Mouse (Mus musculus) Muller cell, postnatal 12 days (primary cell): ENCODE measurements around the gene Wnt4.

ENCODE experiments used
- DNase-seq: peaks from one replicate; pipeline ENCODE4 v3.0.0-alpha.2; 2015; ENCODE audit errors: inconsistent ontology term

The Wnt4 gene

DNA sequence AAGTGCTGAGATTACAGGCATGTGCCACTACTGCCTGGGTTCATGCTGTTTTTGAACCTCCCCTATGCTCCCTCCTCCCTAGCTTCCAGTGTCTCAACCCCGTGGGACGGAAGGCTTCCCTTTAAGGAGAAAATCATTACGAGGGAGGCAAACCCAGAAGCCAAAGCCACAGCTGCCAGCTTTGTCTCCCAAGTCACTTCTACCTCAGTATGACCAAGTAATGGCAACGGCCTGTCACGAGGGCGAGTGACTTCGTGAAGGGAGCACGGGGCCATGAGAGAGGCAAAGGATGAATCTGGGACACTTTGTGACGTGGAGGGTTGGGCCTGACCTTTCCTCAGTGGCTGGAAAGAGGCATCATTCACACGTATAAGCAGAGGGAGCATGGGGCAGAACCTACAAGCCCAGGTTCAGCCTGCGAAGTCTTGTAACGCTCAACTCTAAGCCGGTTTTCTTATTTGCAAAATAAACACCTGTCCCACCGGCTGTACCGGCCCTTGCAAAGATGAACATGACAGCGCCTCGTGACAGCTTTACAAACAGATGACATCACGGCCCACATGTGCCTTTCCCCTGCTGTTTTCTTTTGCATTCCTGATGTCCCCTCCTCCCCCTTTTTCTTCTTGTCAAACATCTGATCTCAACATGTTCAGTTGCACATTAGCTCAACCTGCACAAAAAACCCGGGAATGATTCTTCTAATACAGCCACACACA is 29.9 kb downstream of the Wnt4 start:
- no peak for DNase-seq

DNA sequence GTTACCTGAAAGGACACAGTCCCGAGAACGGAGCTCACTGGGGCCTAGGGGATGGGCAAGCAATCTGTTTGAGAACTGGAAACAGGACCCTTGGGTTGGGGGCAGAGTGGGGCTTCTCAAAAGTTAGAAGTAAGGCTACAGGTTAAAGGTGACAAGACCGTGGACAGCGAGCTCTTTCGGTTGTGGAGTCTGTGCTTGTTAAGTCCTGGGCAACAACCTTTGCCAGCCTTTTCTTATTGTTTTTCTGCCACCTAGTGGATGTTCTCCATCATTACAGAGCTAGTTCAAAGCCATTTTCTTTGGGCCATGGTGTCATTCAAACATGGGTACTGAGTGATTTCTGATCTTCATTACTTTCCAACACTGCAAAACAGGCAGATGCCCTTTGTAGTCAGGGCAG is 31.1 kb downstream of the Wnt4 start:
- peak; percentile 52 for DNase-seq

DNA sequence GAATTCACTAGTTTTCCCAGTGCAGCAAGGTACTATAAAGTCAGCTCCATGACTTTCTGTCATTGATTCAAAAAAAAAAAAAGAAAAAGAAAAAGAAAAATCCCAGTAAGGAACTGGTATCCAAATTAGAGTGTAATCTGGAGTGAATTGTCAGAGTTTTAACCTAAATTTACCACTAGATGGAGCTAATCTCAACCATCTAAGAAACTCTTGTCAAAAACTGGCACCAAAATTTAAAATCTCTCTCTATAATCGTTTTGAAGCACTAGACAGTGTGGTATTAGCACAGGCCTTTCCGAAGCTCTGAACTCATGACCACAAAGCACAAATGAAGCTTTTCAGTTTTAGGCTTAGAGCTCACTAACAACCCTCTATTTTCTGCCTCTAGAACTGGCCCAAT is 36.2 kb downstream of the Wnt4 start:
- peak; percentile 47 for DNase-seq

DNA sequence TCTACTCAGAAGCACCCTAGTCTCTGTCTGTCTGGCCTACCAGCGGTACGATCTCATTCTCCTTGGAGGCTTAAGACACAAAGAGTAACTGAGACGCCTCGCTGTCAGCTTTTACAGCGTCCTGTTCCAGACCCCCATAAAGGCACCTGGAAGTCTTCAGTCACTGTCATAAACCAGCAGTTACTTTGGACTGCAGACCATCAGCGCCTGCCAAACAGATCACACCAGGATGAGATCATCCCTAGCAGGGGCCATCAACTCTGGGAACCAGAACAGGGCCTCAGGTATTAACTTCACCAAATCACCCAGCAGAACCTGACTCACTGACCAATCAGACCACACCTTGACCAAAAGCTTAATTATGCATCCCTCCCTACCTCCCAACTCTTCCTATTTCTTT is 37.3 kb downstream of the Wnt4 start:
- no peak for DNase-seq

DNA sequence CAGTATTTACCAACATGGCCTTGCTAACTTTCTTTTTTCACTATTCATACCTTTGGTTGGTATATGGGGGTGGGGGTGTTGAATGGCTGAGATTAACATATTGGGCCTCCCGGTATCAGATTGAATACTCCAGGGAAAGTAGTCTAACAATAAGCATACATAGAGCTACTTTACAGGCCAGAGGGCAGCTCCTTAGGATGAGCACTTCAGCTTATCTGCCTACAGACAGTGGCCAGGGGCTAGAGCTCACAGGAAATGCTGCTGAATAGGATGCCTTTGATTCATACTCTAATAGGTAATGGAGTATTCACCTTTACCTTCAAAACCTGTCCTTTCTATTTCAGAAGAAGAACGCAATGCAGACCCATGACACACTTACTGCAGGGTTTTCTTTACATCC is 37.8 kb downstream of the Wnt4 start:
- no peak for DNase-seq

DNA sequence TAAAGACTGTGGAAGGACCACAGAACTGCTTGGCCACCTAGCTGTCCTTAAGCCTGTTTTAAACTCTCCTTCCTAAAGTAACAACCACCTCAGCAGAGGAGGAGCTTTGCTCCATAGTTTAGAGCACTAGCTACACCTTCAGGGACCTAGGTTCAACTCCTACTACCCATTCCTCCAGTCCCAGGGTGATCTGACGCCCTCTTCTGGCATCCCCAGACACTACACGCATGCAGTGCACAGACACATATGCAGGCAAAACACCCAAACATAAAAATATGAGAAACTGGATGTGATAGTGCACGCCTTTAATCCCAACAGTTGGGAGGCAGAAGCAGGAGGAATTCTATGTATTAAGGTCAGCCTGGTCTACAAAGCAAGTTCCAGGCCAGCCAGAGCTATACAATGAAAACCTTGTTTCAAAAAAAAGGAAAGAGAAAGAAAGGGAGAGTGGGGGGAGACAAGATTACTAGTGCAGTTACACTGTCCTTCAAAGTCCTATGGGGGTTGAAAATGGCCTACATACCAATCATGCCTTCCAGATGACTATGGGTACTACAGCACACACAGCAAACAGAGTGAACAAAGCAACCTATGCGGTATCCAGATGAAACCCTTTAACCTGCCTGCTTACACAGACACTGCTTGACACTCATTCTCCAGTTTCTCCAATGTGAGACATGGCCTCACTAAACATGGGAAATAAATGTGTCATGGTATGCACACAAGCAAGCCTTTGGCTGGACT is 38.9 kb downstream of the Wnt4 start:
- DNase-seq: peak; percentile 86

DNA sequence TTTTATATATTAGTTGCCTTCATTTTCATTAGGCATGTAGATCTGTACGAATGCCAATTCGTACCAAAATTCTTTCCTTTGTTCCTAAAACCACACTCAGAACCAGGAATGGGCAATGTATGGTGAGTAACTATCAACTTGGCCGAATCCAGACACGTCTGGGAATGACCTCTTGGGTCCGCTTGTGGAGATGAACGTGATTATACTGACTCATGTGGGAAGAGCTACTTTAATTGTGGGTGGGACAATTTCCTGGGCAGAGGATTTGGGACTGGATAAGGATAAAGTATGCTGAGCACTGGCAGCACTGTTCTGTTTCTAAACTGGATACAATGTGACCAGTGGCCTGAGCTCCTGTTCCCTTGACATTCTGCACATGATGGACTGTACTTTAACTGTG is 47.6 kb downstream of the Wnt4 start:
- peak; percentile 66 for DNase-seq

DNA sequence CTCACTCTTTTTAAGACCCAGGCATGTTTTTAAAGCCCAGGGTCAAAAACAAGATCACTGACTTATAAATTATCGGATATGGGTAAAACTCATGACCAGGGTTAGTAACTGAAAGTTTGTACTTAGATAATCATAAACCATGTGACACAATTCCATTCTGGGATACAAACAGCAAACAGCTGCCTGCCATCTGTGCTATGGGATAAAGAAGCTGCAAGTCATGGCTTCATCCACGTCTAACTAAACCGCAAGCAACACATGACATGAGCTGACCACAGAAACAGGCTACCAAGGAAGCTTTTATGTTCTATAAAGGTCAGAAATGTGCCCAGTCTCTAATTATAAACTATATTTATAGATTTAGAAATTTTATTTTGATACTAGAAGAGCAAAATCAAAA is 49.2 kb downstream of the Wnt4 start:
- DNase-seq: no peak

DNA sequence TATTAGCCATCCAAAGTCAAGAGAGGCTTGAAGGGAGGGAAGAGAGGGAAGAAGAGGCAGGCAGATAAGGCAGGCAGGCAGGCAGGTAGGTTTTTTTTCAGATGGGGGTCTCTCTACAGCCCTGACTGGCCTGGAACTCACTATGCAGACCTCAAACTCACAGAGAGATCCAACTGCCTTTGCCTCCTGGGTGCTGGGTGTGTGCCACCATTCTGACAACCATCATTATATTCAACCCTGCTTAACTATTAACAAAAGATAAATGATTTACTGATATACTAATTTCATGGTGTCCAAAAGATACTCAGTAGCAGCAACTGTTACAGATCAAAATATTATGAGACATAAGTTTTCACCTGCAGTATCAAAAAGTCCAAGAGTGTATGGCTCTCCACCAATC is 54.8 kb downstream of the Wnt4 start:
- DNase-seq: no peak

DNA sequence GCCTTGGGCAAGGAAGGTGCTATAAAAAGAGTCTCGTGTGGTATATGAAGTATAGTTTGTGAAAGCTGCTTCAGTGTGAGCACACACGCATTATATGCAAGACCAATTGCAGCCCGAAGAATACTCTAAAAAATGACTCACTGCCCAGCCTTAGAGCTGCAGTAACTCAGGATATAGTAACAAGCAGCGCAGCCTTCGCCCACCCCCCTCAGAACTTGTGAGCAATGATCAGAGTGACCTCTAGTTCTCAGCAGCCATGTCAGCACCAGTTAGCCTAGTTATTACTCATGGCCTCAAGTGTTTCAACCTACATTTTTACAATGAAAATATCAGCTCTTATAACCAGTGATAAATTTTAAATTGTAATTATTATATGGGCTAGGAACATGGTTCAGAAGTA is 59.2 kb downstream of the Wnt4 start:
- no peak for DNase-seq

DNA sequence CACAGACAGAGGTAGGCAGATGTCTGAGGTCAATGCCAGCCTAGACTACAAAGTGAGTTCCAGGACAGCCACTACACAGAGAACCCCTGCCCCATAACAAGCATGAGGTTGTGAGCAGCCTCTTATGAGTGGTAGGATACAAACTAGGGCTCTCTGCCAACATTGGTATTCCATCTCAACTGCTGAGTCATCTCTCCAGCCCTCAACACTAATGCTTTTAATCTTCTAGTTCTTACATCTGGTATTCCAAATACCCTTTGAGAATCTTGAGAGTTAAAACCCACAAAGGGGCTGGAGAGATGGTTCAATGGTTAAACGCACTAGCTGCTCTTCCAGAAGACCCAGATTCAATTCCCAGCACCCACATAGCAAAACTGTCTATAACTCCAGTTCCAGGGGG is 62.1 kb downstream of the Wnt4 start:
- DNase-seq: peak; percentile 65

DNA sequence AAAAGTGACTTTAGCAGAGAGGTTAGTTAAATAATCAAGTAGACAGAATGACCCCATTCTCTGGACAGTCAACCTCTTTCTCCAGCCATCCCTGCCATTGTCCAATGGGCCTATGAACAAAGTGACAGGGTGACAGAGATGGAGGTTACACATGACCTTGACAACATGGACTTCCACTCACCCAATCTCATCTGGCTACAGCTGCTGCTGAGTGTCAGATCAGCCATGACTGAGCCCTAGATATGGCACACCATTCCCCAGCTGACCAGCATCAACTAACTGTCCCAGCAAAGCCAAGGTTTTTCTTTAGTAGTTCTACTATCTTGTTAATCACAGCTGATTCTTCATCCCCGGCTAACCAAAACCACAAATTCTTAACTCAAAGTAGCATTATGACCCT is 65.5 kb downstream of the Wnt4 start:
- DNase-seq: no peak

DNA sequence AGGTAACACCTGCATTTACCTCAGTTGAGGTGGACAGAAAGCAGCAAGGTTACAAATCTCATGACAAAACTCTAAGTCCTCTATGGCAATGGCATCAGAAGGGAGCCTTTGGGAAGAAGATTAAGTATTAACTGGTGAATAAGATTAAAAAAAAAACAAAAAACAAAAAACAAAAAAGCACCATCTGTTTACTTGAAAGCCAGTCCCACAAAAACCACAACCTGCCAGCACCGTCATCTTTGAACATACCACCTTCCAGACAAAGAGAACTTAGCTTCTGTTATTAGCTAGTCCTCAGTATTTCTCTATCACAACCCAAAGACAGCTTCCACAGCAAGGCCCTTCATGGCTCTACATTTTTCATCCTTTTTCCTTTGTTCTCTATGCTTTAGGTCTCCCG is 67.8 kb downstream of the Wnt4 start:
- no peak for DNase-seq

DNA sequence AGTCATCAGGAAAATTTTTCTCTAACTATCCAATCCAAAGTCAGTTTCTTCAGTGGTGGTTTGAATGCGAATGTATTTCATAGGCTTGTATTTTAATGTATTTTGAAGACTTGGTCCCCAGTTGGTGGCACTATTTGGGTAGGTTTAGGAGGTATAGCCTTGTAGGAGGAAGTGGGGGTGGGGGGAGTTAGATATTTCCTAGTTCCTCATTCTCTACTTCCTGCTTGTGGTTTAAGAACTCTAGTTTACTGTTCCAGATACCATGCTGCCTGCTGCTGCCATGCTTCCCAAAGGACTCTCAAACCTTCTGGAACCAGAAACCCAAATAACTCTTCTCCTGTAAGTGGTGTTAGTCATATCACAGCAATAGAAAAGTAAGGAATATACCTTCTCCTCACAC is 68.5 kb downstream of the Wnt4 start:
- no peak for DNase-seq
